In the genomic region with DNA sequence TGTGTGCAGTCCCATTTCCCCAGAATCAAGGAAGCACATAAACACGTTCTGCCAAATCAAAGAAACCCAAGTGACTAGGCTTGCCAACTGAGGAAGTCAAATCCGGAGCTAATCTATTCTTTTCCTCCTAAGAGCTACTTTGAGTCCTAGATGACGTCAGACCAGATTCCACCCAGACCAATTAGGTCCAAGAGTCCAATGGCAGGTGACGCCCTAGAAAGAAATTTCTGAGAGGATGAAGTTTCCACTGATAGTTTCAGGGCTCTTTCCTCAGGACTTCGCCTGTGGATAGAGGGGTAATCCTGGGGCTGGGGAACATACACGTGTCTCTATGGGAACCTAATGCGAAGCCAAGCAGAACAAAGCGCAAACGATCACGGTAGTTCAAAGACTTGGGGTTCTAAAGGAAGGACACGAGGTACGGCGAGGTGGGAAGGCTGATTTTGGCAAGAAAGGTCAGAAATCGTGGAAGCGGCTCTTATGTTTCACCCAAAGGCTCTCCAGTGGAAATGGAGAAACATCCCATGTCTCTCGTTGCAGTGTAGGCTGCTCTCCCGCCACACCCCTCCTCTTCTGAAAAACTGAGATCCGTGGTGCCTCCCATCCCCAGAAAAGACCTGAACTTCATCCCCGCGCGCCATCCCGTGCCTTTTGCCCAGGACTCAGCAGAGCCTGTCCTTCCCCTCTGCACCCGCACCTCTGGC, we compare ENCODE assay signal across 1 mouse cellular context.
TF ChIP-seq lines count a peak whose summit lies in the region.

No protein-coding gene starts in this region.

TF ChIP-seq in MEL, 35 proteins besides CTCF, POLR2A, EP300 and RAD21:
- TF ChIP-seq RCOR1 (IDR thresholded peaks at IDR 0.05; ENCODE audit: low read depth, low read length) (peak; percentile 67), MAX (IDR thresholded peaks at IDR 0.05; ENCODE audit: low read length) (peak; percentile 65), NELFE (IDR thresholded peaks at IDR 0.05; ENCODE audit: low read depth, low read length) (no peak)
TF ChIP-seq in MEL: peak in this region for 2.
